Mouse (Mus musculus) embryo, embryonic 10.5 days (tissue): Measurements from ENCODE around the gene Tmem106a.
"Not testable (repeated sequence)": the region's sequence is repeated elsewhere in the genome, so short reads cannot be mapped to it uniquely, and the experiment has no call there.

ENCODE experiments used
- DNase-seq: peaks from one replicate; pipeline ENCODE4 v3.0.0-alpha.2; 2015; ENCODE audit warnings: low spot score

The Tmem106a gene

DNA sequence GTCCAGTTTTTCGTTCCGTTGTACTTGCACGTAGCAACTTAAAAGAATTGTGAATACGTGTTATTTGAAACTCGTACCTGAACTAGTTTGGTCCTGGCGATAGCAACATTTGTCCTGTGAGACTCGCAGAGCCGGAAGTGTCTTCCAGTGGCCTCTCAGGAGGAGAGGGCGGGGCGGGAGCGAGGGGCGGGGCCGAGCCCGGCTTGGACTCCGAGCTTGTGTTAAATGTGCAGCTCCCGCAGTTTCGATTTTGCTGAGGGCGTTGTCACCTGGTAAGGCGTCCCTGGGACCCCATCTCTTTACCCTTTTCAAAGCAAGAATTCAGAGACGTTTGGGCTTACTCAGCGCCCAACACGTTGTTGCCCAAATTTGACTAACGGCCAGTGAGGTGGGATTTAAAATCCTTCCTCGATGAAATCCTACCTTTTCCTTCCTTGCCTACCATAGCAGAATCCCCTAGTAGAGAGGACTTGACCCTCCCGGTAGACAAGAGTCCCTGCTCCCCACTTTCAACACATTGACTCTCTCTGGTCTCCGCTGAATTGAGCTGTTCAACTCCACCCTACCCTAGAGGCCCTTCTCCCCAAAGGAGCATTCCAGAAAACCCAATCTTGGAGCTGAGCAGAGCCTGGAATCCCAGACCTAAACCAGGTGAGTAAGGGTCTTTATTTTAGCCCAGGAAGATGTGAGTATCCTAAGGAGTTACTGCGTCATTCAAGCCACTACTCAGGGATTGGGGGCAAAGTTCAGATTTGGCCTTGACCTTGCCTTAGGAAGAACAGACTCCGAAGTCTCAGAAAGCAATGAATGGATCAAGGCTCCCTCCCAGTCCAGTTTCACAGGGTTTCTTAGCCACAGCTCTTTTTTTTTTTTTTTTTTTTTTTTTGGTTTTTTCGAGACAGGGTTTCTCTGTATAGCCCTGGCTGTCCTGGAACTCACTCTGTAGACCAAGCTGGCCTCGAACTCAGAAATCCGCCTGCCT is at the start of gene Tmem106a:
Tmem106a (plus strand) TSS at position 189 of the 982 bp plus-strand sequence.
- DNase-seq = peak; percentile 83

DNA sequence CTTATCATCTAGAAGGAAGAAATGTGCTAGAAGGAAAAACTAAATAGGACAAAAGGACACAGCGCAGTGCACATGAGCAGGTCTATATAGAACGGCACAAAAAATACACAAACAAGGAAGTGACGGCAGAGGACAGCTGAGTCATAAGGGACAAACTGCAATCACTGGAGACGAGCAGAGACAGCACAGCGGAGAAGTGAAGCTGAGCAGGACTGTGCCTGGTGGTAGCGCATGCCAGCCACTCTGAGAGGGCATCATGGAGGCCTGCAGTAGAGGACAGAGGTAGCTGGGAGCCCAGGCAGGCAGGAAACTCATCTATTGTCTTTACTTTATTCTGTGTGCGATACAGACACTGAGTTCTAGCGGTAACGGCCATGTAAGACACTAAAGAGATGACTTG is 38.5 kb upstream of the Tmem106a start:
- no peak for DNase-seq

DNA sequence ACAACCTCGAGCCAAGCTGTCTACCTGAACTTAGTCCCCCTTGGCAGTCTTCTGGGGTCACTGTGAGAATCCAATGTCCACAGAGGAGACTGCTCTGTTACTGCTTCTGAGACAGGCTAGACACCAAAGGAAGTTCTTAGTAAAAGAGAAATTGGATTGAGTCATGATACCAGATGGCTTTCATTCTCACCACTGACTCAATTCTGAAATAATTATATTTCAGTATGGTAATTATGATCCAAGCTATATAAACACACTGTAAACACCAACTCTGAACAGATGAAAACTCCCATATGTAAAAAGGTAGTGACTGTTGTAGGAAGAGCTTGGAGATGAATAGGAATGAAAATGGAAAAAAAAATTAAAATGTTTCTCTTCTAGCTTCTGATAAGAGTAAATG is 37.9 kb upstream of the Tmem106a start:
- DNase-seq = no peak

- DNase-seq = no peak
These were observed 33.5 kb upstream of the Tmem106a start for GRCm38 (mm10) chr11:101548526-101548925.

DNA sequence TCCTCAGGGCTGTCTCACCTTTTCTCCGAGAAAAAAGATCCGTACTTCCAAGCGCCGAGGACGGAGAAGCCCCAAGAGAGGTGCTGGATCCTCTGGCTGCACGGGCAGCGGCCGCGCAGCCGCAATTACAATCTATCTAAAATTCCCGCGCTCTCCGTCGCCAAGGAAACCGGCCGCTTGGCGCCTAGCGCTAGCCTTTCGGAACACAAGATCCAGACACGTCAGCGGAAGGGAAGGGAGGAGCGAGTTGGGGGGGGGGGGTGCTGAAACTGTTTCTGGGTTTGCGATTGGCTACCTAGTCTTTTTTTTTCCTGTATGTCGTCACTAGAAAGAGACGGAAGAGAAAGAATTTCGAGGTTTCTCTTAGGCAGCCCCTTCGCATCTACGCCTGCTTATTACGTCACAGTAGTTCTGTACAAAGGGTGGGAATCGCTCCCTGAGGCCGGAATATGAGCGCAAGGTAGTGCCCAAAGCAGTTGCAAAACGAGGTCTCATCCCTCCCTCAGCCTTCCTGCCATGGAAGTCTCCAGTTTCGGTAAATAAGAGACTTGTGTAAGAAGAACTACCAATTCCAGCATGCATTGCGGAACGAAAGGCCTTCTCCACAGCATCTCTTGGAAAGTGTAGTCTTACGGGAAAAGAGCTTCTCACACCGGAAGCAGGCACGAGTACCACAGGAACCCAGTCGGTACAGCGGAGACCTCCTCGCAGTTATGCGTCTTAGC is 30.1 kb upstream of the Tmem106a start, which contains the start of the genes Brca1 and Nbr1:
Brca1 (minus strand) TSS at position 205 of the 725 bp plus-strand sequence.
Nbr1 (plus strand) TSS at position 399 of the 725 bp plus-strand sequence.
- DNase-seq = peak; percentile 100

DNA sequence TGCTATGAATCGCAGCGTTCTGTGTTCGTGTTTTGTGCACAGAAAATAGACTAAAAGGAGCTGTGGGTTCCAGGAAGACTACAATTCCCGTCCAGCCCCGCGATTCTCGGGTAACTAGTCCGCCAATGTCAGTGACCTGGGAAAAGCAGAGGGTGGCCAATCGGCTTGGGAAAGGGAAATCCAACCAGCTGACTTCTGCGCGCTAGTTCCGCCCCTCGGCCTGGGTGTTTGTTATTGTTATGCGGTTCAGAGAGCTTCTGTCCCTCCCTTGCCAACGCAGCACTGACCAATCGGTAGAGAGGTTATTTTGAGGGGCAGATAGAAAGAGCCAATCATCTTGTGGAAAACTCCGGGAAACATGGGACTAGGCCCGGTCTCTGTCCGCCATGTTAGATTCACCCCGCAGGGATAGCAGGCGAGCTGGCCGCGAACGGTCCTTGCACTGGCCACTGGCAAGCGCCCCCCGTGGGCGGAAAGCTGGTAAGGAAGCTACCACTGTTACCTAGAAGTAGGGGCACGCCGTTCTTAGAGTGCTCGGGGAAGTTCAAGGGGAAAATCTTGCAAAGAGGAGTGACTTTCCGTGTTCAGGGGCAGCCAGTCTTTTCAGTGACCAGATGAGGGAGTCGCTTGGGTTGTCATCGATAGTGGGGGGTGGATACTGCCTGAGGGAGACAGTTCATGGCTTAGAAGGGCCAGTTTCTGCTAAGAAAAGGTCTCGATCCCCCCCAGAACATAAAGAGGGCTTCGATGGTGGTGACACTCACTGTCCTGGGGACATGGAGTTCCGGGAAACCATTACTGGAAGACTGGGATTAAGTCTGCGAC is 29.4 kb upstream of the Tmem106a start:
- peak; percentile 99 for DNase-seq

DNA sequence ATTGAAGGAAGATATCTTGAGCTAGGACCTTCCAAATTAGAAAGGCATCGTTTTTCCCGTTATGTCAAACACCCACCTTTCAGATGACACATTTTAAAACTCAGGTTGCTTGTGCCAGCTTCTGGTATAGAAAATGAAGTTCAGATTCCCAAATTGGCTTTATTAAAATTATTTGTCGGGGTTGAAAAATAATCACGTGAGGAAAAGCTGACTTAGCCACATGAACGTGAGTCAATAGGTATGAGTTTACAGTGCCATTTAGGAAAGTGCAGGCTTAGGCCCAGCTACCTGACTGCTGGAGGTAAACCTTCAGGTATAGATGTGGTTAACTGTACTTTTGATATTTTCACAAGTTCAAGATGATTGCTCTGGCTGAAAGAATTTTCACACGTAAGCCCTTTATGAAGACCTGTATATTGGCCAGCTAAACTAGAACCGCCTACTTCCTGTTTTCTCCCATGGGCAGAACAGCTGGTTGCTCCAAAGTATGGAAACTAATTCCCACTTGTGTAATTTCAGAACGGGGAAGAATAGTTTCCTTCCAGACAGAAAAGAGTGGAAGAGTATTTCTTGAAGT is 28.6 kb upstream of the Tmem106a start:
- peak; percentile 28 for DNase-seq

DNA sequence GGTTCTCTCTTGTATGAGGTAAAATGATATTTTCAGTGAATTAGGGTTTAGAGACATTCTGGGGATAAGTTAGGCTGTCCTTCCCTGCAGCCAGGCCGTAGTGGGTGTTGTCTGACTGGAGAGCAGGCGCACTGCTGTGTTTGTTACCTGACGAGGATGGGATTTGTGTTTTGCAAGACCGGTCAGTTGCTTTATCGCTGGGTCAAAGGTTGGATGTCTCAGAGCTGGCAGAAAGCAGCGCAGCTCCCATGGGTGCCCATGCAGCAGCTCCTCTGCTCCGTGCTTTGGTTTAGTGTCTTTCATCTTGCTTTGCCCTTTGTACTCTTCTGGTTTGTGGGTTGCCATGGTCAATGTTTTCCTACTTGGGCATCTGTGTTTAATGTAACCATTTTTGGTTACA is 25.5 kb upstream of the Tmem106a start:
- DNase-seq = no peak

- no peak for DNase-seq
These were observed 25.1 kb upstream of the Tmem106a start for GRCm38 (mm10) chr11:101556954-101557353.

GRCm38 (mm10) chr11:101562391-101562790 is 19.7 kb upstream of the Tmem106a start:
- peak; percentile 82 for DNase-seq

DNA sequence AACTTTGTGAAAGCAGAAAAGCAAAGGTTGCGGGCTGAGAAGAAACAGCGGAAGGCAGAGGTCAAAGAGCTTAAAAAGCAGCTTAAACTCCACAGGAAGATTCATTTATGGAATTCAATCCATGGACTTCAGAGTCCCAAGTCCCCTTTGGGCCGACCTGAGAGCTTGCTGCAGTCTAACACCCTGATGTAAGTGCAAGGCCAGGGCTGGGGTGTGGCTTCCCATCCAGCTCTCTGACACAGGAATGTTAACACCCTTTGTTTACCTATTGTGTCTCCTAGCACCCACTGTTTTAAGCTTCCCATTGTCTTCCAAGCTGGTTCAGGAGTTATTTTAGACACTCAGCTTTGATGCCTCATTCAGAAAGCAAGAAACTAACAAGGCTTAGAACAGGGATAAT is 13.6 kb upstream of the Tmem106a start:
- no peak for DNase-seq

DNA sequence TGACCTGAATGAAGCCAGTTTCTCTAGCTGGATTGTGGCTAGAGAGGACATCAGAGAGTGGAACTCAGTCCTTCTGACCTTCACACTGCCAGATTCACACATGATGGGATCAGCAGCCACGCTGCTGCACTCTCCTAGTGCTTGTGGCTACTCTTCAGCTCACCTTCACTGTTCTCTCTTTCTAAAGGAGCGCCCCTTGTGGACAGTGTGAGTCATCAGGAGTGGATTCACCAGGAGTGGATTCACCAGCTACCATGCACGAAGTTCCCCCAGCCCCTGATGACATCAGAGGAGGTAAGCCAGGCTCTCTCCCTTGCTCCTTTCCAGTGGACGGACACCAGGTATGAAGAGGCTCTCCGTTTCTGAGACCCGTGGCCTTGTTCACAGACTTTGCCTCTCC is 5.9 kb upstream of the Tmem106a start:
- peak; percentile 11 for DNase-seq

GRCm38 (mm10) chr11:101581081-101581764 is 819 bp upstream of the Tmem106a start:
- DNase-seq = no peak

DNA sequence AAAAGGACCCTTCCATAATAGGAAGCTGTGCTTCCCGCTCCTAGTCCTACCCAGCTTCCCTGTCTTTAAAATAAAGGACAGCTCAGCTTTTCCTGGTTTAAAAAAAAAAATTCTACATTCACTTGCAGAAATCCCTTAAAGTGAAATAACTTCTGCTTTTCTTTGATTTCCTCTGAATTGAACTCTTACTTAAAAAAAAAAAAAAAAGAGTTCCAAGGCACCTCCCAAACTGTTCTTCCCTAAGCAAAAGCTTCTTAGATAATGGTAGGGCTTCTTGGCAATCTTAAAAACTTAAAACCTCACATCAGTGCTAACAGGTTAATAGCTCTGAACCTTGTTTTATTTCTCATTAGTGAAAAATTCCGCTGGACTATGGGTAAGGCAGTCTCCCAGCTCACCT is 1.2 kb downstream of the Tmem106a start:
- DNase-seq = no peak

- not testable (repeated sequence) for DNase-seq
These were observed 3.0 kb downstream of the Tmem106a start for GRCm38 (mm10) chr11:101585031-101585430.

GRCm38 (mm10) chr11:101585805-101586204 is 3.8 kb downstream of the Tmem106a start:
- DNase-seq = no peak

- DNase-seq = no peak
These were observed 5.6 kb downstream of the Tmem106a start for GRCm38 (mm10) chr11:101587676-101588075.

DNA sequence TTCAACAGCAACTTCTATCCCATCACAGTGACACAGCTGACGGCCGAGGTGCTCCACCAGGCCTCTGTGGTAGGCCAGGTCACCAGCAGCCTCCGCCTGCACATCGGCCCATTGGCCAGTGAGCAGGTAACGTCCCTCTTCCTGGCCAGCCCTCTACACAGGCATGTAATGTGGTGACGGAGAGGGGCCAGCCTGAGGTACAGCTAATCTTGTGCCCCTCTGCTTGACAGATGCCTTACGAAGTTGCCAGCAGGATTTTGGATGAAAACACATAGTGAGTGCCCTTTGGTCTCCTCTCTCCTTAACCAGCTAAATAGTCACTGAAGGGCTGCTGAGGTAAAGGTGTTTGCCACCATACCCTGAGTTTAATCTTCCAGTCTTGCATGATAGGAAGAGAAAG is 6.8 kb downstream of the Tmem106a start:
- no peak for DNase-seq

- DNase-seq = peak; percentile 78
These were observed 7.4 kb downstream of the Tmem106a start for GRCm38 (mm10) chr11:101589444-101589843.

GRCm38 (mm10) chr11:101589989-101590624 is 8.1 kb downstream of the Tmem106a start:
- no peak for DNase-seq
